Mouse (Mus musculus) left cerebral cortex, adult 2 months (tissue): Measurements from ENCODE around the gene Pigt. TPM values are rescaled to one million over a fixed set of nuclear protein-coding genes. Genes with fewer than 3 reads are reported as not detected.

ENCODE experiments used
- DNase-seq, 2 experiments: peaks; one replicate each; pipeline ENCODE4 v3.0.0; 2021 to 2022; ENCODE audit warnings: low spot score in 2 of 2, mixed read lengths in 1 of 2; ENCODE audit errors: extremely low spot score in 1 of 2
- H3K27ac ChIP-seq: fragments of 200-600 bp; 2 replicates; pipeline ENCODE4 v1.8.1; 2022
- H3K4me3 ChIP-seq: fragments of 200-600 bp; 2 replicates; pipeline ENCODE4 v1.8.1; 2022
- CTCF ChIP-seq: fragments of 200-600 bp; IDR thresholded peaks from 2 replicates; pipeline ENCODE4 v1.8.1; 2022; ENCODE audit warnings: antibody characterized with exemption, mild to moderate bottlenecking, moderate library complexity
- intact Hi-C: fragments of 180-260 bp; cut with DNase I; formaldehyde crosslinking; loops from one replicate; pipeline ENCODE4 v1.15.1; 2025
- total RNA-seq, 2 experiments: library from RNA; stranded (reverse); gene quantifications; 2 replicates each; pipeline ENCODE4 v1.2.3; 2021

The Pigt gene
- total RNA-seq, 2 experiments from 2014 or later: 86.3 to 87.0 TPM

DNA sequence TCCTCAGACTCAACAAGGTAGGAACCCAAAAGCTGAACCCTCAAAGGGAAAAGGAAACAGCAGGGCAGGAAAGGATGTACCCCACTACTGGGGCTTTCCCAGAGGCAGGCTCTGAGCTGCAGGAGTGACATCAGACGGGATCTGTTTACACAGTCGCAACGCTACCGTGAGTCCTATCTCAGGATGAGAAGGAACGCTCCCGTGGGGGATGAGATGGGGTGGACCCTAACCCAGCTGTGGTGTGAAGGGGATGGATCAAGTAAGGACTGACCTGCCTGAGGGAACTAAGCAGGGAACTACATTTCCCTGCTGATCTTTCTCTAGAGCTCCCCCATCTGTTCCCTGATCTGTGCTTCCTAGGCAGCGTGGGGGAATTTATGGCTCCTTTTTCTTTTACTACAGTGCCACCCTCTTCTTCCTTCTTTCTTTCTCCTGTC, 40.4 kb upstream of the Pigt start, which contains the start of gene Sys1:
Gene Sys1, plus strand, starts transcription at position 101 of the 437 bp plus-strand sequence.
- TF ChIP-seq CTCF: peak; percentile 38
- intact Hi-C loops: loop anchor here (1.0 kb wide), 1 partner anchor 40 kb away; no protein-coding TSS in a partner anchor
- DNase-seq: peak in 1 of 2 experiments; percentile 22
- Histone ChIP-seq H3K27ac (peak within 1 kb of the TSS; percentile 79; the same call in 1 of the 2 replicates), H3K4me3 (peak within 1 kb of the TSS; percentile 40)

DNA sequence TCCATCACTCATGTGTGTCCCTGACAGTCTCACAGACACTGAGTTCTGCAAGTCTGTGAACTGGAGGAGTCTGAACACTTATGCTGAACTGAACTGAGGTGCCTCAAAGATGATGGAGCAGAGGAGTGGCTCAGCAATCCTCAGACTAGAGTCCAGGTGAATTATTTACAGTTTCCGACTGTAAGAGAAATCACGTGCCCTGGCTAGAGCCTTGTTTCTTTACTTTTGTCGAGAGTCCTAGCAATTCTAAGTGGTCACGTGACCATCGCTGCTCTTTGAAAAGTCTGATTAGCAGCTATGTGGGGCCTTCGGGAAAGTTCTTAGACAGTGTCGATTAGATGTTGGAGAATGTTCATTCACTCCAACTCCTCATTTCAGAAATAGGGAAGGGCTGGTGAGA, 39.4 kb upstream of the Pigt start:
- no peak for TF ChIP-seq CTCF
- Histone ChIP-seq H3K4me3 (no peak overlapping the region), H3K27ac (no peak overlapping the region)
- intact Hi-C loops: loop anchor here (1.0 kb wide), 1 partner anchor 41 kb away; no protein-coding TSS in a partner anchor
- DNase-seq: no peak

DNA sequence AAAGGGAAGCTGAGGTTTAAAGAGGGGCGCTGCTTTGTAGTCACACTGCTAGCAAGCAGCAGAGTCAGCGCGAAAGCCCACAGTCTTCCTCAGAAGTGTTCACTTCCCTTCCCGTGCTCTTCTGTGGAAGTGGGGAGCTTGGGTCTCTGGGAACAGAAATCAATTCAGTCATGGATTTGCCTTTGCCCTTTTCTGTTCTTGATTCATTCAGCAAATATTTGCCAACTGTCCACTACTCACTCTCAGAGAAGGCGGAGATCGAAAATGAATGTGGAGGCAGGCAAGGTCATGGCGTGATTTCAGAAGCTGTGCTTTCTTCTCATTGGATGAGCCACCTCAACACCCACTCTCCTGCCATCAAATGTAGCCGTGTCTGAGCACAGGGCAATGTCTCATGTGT, 38.8 kb upstream of the Pigt start:
- intact Hi-C loops: no loop called here
- no peak for TF ChIP-seq CTCF
- Histone ChIP-seq H3K27ac (no peak overlapping the region), H3K4me3 (no peak overlapping the region)
- no peak for DNase-seq

- TF ChIP-seq CTCF: peak; percentile 89
- DNase-seq: peak; percentile 93 to 96
- peak within 1 kb of the TSS; percentile 94 for H3K4me3 ChIP-seq
- intact Hi-C loops: loop anchor here (2.0 kb wide), 1 partner anchor 36 kb away; the partner anchor contains the start of gene Pigt
- peak within 1 kb of the TSS; percentile 97 for H3K27ac ChIP-seq
Measured at GRCm38 (mm10) chr2:164460745-164461551, 36.4 kb upstream of the Pigt start, which contains the start of gene Gm20458. Gene Gm20458 (plus strand): TSS chr2:164460967.

DNA sequence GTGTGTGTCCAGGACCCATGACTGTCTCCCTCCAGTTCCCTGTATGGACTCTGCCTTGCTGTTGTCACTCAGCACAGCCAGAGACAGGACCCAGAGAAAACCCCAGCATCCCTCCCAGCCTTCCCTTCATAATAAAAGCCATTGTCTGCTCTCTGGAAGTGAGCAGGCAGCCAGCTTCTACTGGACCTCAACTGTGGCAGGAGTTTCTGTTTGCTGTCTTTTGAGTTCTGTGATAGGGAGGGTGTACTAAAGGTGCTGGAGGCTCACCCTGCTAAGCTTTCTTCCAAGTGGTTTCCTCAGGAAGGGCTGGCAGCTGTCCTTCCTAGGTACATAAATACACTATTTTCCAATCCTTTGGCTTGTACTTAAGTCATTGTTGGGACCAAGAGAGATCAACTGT, 32.2 kb upstream of the Pigt start:
- no peak overlapping the region for H3K27ac ChIP-seq
- intact Hi-C loops: no loop called here
- H3K4me3 ChIP-seq: no peak overlapping the region
- TF ChIP-seq CTCF: no peak
- no peak for DNase-seq

GRCm38 (mm10) chr2:164466787-164467186, 30.5 kb upstream of the Pigt start:
- intact Hi-C loops: no loop called here
- DNase-seq: no peak
- Histone ChIP-seq H3K27ac (no peak overlapping the region), H3K4me3 (no peak overlapping the region)
- TF ChIP-seq CTCF: no peak

DNA sequence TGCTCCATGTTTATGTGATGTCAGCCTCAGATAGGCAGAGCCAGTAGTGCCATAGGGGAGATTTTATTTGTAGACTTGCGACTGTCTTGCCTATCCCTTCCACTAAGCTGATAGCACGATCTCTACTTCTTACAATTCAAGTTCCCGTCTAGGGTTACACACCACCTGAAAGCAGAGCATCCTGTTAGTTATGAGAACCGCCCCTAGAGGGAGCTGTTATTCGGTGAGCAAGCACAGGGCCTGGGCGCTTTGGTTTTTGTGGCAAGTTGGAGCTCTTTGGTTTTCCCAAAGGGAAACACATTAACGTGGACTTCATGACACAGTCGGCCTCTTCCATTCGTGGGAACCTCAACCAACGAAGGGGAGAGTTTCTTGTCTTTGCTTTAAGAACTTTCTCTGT, 27.1 kb upstream of the Pigt start:
- Histone ChIP-seq H3K27ac (no peak overlapping the region), H3K4me3 (no peak overlapping the region)
- DNase-seq: peak in 1 of 2 experiments; percentile 54
- peak; percentile 73 for TF ChIP-seq CTCF
- intact Hi-C loops: loop anchor here (2.0 to 5.0 kb wide), 2 partner anchors 47 to 93 kb away; partner anchors contain the start of gene Wfdc2

- Histone ChIP-seq H3K4me3 (no peak within 1 kb of the TSS), H3K27ac (no peak within 1 kb of the TSS)
- intact Hi-C loops: loop anchor here (5.0 kb wide), 1 partner anchor 44 kb away; no protein-coding TSS in a partner anchor
- DNase-seq: no peak
- TF ChIP-seq CTCF: no peak
Measured at GRCm38 (mm10) chr2:164473624-164474023, 23.7 kb upstream of the Pigt start, which contains the start of gene Trp53tg5. Gene Trp53tg5 (minus strand): TSS chr2:164473724.

- TF ChIP-seq CTCF: no peak
- intact Hi-C loops: loop anchor here (2.0 to 10.0 kb wide), 2 partner anchors 23 to 259 kb away; partner anchors contain the start of genes Dnttip1 and Wfdc3
- Histone ChIP-seq H3K27ac (peak within 1 kb of the TSS; percentile 99), H3K4me3 (peak within 1 kb of the TSS; percentile 94)
- DNase-seq: no peak
Measured at GRCm38 (mm10) chr2:164485681-164486257, 11.6 kb upstream of the Pigt start, which contains the start of gene Dbndd2. Gene Dbndd2 (plus strand): TSS chr2:164486106.

GRCm38 (mm10) chr2:164486258-164487114, 10.8 kb upstream of the Pigt start:
- intact Hi-C loops: loop anchor here (2.0 to 10.0 kb wide), 2 partner anchors 24 to 258 kb away; partner anchors contain the start of genes Dnttip1 and Wfdc3
- no peak; the same call in none of the 2 replicates for TF ChIP-seq CTCF
- peak; percentile 83 to 87 for DNase-seq
- Histone ChIP-seq H3K27ac (peak overlapping the region; percentile 99), H3K4me3 (peak overlapping the region; percentile 94)

GRCm38 (mm10) chr2:164487115-164487527, 10.2 kb upstream of the Pigt start:
- no peak for TF ChIP-seq CTCF
- DNase-seq: no peak
- Histone ChIP-seq H3K27ac (peak overlapping the region; percentile 99), H3K4me3 (peak overlapping the region; percentile 94)
- intact Hi-C loops: loop anchor here (2.0 to 10.0 kb wide), 2 partner anchors 24 to 258 kb away; partner anchors contain the start of genes Dnttip1 and Wfdc3
